Mouse (Mus musculus) C2C12 (cell line): ENCODE data around the gene Exoc3. TPM values are rescaled to one million over a fixed set of nuclear protein-coding genes. Genes with fewer than 3 reads are reported as not detected.
A peak's percentile ranks its signal among the peaks of the same experiment; 100 is the strongest.

Source experiments
- H3K27me3 ChIP-seq: one replicate; pipeline ENCODE4 v1.6.1; 2011; ENCODE audit not compliant: control insufficient read depth, insufficient read depth, insufficient read length
- H3K36me3 ChIP-seq: one replicate; pipeline ENCODE4 v1.6.1; 2011; ENCODE audit not compliant: control insufficient read depth, insufficient read depth
- H3K4me3 ChIP-seq: one replicate; pipeline ENCODE4 v1.5.1; 2011; ENCODE audit warnings: mild to moderate bottlenecking, control low read depth; ENCODE audit not compliant: poor library complexity, insufficient read depth, severe bottlenecking
- H3K79me2 ChIP-seq: one replicate; pipeline ENCODE4 v1.6.1; 2011; ENCODE audit not compliant: control insufficient read depth, insufficient read depth
- H3K79me3 ChIP-seq: one replicate; pipeline ENCODE4 v1.6.1; 2011; ENCODE audit warnings: low read depth, control low read depth
- H3ac ChIP-seq: one replicate; pipeline ENCODE3; 2011; ENCODE audit warnings: low read depth; ENCODE audit not compliant: control insufficient read depth, insufficient read length
- CEBPB ChIP-seq: IDR thresholded peaks from one replicate; pipeline ENCODE4 v1.6.1; 2011; ENCODE audit warnings: low read depth, mild to moderate bottlenecking, control low read depth, moderate library complexity
- CTCF ChIP-seq: IDR thresholded peaks from one replicate; pipeline ENCODE4 v1.5.1; 2011; ENCODE audit not compliant: control insufficient read depth, insufficient read depth, insufficient read length
- FOSL1 ChIP-seq: IDR thresholded peaks from one replicate; pipeline ENCODE4 v1.8.0; 2011; ENCODE audit warnings: mild to moderate bottlenecking, low read length; ENCODE audit not compliant: poor library complexity, insufficient read depth, severe bottlenecking
- MAX ChIP-seq: IDR thresholded peaks from one replicate; pipeline ENCODE4 v1.6.1; 2011; ENCODE audit warnings: mild to moderate bottlenecking, control low read depth
- MYOD1 ChIP-seq: IDR thresholded peaks from one replicate; pipeline ENCODE4 v1.6.1; 2011; ENCODE audit warnings: low read depth; ENCODE audit not compliant: control insufficient read depth, insufficient read length
- MYOG ChIP-seq: IDR thresholded peaks from one replicate; pipeline ENCODE4 v1.6.1; 2011; ENCODE audit not compliant: control insufficient read depth, insufficient read length; ENCODE audit errors: extremely low read depth
- USF1 ChIP-seq: IDR thresholded peaks from one replicate; pipeline ENCODE4 v1.6.1; 2011; ENCODE audit warnings: low read depth, mild to moderate bottlenecking, control low read depth, moderate library complexity
- long read RNA-seq, 2 experiments: library from polyadenylated mRNA; unstranded; transcript quantifications; one replicate each; pipeline ENCODE4 v2.0.0; 2019 to 2020
- polyA plus RNA-seq: library from polyadenylated mRNA; unstranded; fragments of >200 nt; fragmentation: generic; extraction: Trizol; gene quantifications from one replicate; pipeline ENCODE4 v1.2.1, GENCODE M21; 2012; ENCODE audit warnings: missing spikeins

The Exoc3 gene
- 22.8 TPM for polyA plus RNA-seq
- long read RNA-seq, experiment 1, full-length matches to known transcripts = 13 of 28 reads
- long read RNA-seq, experiment 1, partial matches to known transcripts = 7 of 28 reads
- long read RNA-seq, experiment 1, other reads (novel, unspliced or antisense) = 8 of 28 reads
- long read RNA-seq, experiment 2, full-length matches to known transcripts = 137 of 276 reads
- long read RNA-seq, experiment 2, partial matches to known transcripts = 28 of 276 reads
- long read RNA-seq, experiment 2, other reads (novel, unspliced or antisense) = 111 of 276 reads

- Histone ChIP-seq H3K79me2 (peaks cover 18% of the 10 kb centered on the region), H3ac (peak within 1 kb of the TSS; percentile 88), H3K79me3 (no peaks in the 10 kb centered on the region), H3K4me3 (peak within 1 kb of the TSS; percentile 65), H3K27me3 (no peaks in the 10 kb centered on the region), H3K36me3 (peaks cover 5% of the 10 kb centered on the region)
- TF ChIP-seq MAX = no peak
- no peak for TF ChIP-seq CEBPB
- no peak for TF ChIP-seq FOSL1
- no peak for TF ChIP-seq USF1
- no peak for TF ChIP-seq MYOG
- TF ChIP-seq MYOD1 = no peak
- TF ChIP-seq CTCF = no peak
Observed at GRCm38 (mm10) chr13:74208317-74208985, at the start of gene Exoc3. Gene Exoc3, minus strand, starts transcription at chr13:74208732.

DNA sequence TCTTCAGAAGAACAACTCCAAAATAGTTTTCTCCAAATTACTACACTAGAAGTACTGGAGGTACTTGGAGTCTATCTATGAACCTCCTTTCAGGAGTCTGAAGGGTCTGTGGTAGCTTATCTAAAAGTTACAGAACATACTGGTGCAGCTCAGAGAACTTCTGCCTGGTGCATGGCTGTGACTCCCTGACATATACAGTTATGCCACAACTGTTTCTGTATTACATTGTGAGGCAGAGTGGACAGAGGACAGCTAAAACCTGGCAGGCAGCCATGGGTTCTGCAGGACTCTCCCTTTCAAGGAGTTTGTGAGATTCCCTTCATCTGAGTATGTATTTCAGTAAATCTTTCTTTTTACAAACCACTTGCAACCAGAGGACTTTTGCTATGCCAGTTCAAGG, 38.0 kb upstream of the Exoc3 start:
- Histone ChIP-seq H3K36me3 (no peaks in the 10 kb centered on the region), H3K27me3 (no peaks in the 10 kb centered on the region), H3K4me3 (no peak overlapping the region), H3K79me3 (no peaks in the 10 kb centered on the region), H3ac (no peak overlapping the region), H3K79me2 (no peaks in the 10 kb centered on the region)
- TF ChIP-seq CTCF (no peak), MAX (no peak), MYOD1 (no peak), MYOG (no peak), CEBPB (no peak), USF1 (no peak)

DNA sequence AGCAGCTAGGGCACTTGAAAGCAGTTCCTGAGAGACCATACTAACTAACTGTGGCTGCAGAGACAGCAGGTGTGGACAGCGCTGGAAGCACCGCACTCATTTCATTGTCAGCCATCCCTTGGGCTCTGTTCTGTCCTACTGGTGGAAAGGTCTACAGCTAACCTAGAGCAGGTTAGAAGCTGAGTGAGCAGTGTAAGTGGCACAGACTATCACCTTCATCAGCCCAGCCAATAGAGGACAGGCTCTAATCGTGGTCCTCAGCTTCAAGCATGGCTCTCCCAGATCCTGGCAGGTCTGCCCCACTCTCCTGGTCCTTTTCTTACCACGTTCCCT, 37.3 kb upstream of the Exoc3 start:
- Histone ChIP-seq H3K79me2 (no peaks in the 10 kb centered on the region), H3K79me3 (no peaks in the 10 kb centered on the region), H3K27me3 (no peaks in the 10 kb centered on the region), H3ac (peak overlapping the region; percentile 1), H3K4me3 (no peak overlapping the region), H3K36me3 (no peaks in the 10 kb centered on the region)
- no peak for TF ChIP-seq MAX

DNA sequence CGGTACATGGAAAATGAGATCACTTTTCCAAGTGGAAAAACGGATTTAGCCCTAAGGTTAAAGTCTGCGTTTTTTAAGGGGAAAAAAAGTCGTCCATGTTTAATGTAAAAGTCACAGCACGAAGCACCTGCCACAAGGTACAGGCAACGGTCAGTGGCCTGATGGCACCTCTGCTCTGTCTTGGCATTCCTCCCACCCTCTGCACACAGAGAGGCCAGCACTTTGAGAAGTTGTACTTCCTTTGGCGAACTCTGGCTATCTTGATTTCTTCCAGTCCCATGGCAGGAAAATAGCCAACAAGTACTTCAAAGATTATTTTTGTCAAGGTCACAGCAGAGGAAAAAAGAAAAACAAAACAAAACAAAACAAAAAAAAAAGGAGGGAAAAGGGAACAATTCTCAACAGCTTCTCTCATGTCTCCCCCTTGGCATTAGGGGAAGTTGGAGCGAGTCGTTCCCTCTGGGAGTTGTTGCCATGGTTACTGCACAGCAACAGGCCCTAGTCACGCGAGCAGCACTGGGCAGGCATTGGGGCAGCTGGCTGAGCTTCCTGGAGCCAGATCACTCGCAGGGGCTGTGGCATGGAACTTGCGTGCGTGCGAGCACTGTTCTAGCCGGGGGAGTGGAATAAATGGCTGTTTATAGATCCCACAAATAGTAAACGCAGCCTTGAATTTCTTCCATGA, 36.8 kb upstream of the Exoc3 start:
- H3K36me3 ChIP-seq = no peaks in the 10 kb centered on the region
- no peak overlapping the region for H3K4me3 ChIP-seq
- H3K79me2 ChIP-seq = no peaks in the 10 kb centered on the region
- H3ac ChIP-seq = peak overlapping the region; percentile 1
- no peaks in the 10 kb centered on the region for H3K79me3 ChIP-seq
- H3K27me3 ChIP-seq = no peaks in the 10 kb centered on the region
- TF ChIP-seq CTCF (no peak), MYOG (no peak), CEBPB (no peak), MYOD1 (no peak), MAX (no peak), FOSL1 (no peak), USF1 (no peak)

- TF ChIP-seq CEBPB (no peak), USF1 (no peak), MYOD1 (no peak)
- Histone ChIP-seq H3K79me3 (no peaks in the 10 kb centered on the region), H3K4me3 (no peak overlapping the region), H3K27me3 (no peaks in the 10 kb centered on the region), H3K79me2 (no peaks in the 10 kb centered on the region), H3K36me3 (no peaks in the 10 kb centered on the region), H3ac (no peak overlapping the region)
Observed at GRCm38 (mm10) chr13:74237574-74237973, 29.0 kb upstream of the Exoc3 start.

DNA sequence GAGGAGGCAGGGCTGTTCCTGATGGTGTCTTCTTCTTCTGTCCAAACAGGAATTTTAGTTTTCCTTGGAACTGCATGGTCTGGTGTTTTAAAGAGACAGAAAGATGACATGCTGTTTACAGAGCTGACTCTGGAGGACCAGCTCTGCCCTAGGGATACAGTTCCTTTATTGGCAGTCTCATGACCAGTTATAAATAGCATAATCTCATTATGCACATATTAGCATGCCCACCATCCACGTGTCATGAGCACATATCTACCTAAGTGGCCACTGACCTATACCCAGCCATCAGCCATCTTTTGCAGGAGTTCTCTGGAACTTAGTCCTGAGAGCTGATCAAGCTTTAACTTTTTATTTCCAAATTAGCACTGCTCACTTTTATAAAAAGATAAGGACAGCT, 12.1 kb upstream of the Exoc3 start:
- Histone ChIP-seq H3K36me3 (peaks cover 4% of the 10 kb centered on the region), H3K79me3 (no peaks in the 10 kb centered on the region), H3K4me3 (no peak overlapping the region), H3K79me2 (no peaks in the 10 kb centered on the region), H3ac (no peak overlapping the region), H3K27me3 (no peaks in the 10 kb centered on the region)
- TF ChIP-seq CEBPB (no peak), MYOG (no peak), MYOD1 (no peak), CTCF (no peak)
